Mouse (Mus musculus) forebrain, embryonic 16.5 days (tissue): ENCODE data around the gene St6gal1. TPM values are rescaled to one million over a fixed set of nuclear protein-coding genes. Genes with fewer than 3 reads are reported as not detected.

Experiments used
- ATAC-seq: fragments of 200-750 bp; cut with Nextera tagmentation; 2 replicates; pipeline ENCODE4 v1.8.0; 2017; ENCODE audit warnings: mild to moderate bottlenecking, moderate library complexity
- H3K27ac ChIP-seq: fragments of 300-500 bp; sonication (generic); 2 replicates; pipeline ENCODE4 v1.5.1; 2014; ENCODE audit warnings: low read length, control low read depth
- H3K27me3 ChIP-seq: fragments of 300-500 bp; sonication (generic); replicated peaks from 2 replicates; pipeline ENCODE4 v1.6.1; 2014; ENCODE audit warnings: low read length; ENCODE audit not compliant: control insufficient read depth, insufficient read depth
- H3K36me3 ChIP-seq: fragments of 300-500 bp; sonication (generic); 2 replicates; pipeline ENCODE4 v1.6.1; 2014; ENCODE audit not compliant: control insufficient read depth, insufficient read depth
- H3K4me1 ChIP-seq: fragments of 300-500 bp; sonication (generic); replicated peaks from 2 replicates; pipeline ENCODE4 v1.6.1; 2014; ENCODE audit warnings: low read length; ENCODE audit not compliant: control insufficient read depth, insufficient read depth
- H3K4me2 ChIP-seq: fragments of 300-500 bp; sonication (generic); 2 replicates; pipeline ENCODE4 v1.6.1; 2014; ENCODE audit warnings: mild to moderate bottlenecking, low read length, control low read depth
- H3K4me3 ChIP-seq: fragments of 300-500 bp; sonication (generic); replicated peaks from 2 replicates; pipeline ENCODE4 v1.5.1; 2014; ENCODE audit warnings: mild to moderate bottlenecking, low read length, control low read depth
- H3K9ac ChIP-seq: fragments of 300-500 bp; sonication (generic); replicated peaks from 2 replicates; pipeline ENCODE4 v1.6.1; 2014; ENCODE audit warnings: low read depth, low read length, control low read depth
- H3K9me3 ChIP-seq: fragments of 300-500 bp; sonication (generic); 2 replicates; pipeline ENCODE4 v1.6.1; 2016; ENCODE audit warnings: low read length; ENCODE audit not compliant: control insufficient read depth
- WGBS: fragments of 180-500 bp; shearing (Covaris S2); extraction: QIAGEN DNeasy Blood & Tissue Kit; methylation state at CpG from one replicate; pipeline ENCODE4 v1.1.7; 2014; 5-methylcytosine and 5-hydroxymethylcytosine counted together
- polyA plus RNA-seq: library from polyadenylated mRNA; unstranded; fragments of >200 nt; fragmentation: Nextera tagmentation; extraction: Ambion mirVana; gene quantifications from 2 replicates; pipeline ENCODE4 v1.2.1, GENCODE M21; 2015

Gene St6gal1
- polyA plus RNA-seq, 1 experiment from 2014 or later = 50.4 TPM

- Histone ChIP-seq H3K27me3 (no peaks in the 10 kb centered on the region), H3K4me1 (peaks cover 10% of the 10 kb centered on the region), H3K9me3 (no peaks in the 10 kb centered on the region), H3K4me3 (no peak overlapping the region), H3K27ac (no peak overlapping the region), H3K9ac (no peak overlapping the region), H3K4me2 (no peak overlapping the region), H3K36me3 (peaks cover 21% of the 10 kb centered on the region)
- ATAC-seq = no peak
- WGBS = 71% methylated on average over 6 of the region's 6 CpGs
Observed at GRCm38 (mm10) chr16:23324867-23325650, 100.5 kb downstream of the St6gal1 start.

- H3K4me3 ChIP-seq = no peak overlapping the region
- peaks cover 10% of the 10 kb centered on the region for H3K4me1 ChIP-seq
- H3K9me3 ChIP-seq = no peaks in the 10 kb centered on the region
- WGBS = 92% methylated on average over 6 of the region's 6 CpGs
- no peak for ATAC-seq
- no peaks in the 10 kb centered on the region for H3K27me3 ChIP-seq
- no peak overlapping the region for H3K27ac ChIP-seq
- no peak overlapping the region for H3K9ac ChIP-seq
- H3K36me3 ChIP-seq = peaks cover 11% of the 10 kb centered on the region; the same call in 1 of the 2 replicates
- no peak overlapping the region for H3K4me2 ChIP-seq
Observed at GRCm38 (mm10) chr16:23326664-23327063, 102.1 kb downstream of the St6gal1 start.

DNA sequence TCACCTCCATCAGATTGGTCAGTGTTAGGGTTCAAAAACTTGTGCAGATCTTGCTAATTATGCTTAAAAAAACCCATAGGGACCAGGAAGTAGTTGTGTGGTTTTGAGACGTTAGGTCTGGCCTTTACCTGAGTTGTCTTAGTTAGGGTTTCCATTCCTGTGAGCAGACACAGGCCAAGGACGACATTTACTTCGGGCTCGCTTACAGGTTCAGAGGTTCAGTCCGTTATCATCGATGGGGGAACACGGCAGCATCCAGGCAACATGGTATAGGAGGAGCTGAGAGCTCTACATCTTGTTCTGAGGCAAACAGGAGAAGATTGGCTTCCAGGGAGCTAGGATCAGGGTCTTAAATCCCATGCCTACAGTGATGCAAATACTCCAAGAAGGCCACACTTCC is 102.7 kb downstream of the St6gal1 start:
- Histone ChIP-seq H3K4me3 (no peak overlapping the region), H3K27ac (no peak overlapping the region), H3K9ac (no peak overlapping the region), H3K36me3 (peaks cover 9% of the 10 kb centered on the region; the same call in 1 of the 2 replicates), H3K27me3 (no peaks in the 10 kb centered on the region), H3K4me1 (peaks cover 10% of the 10 kb centered on the region), H3K9me3 (no peaks in the 10 kb centered on the region), H3K4me2 (no peak overlapping the region)
- WGBS = 94% methylated on average over 7 of the region's 7 CpGs
- no peak for ATAC-seq

DNA sequence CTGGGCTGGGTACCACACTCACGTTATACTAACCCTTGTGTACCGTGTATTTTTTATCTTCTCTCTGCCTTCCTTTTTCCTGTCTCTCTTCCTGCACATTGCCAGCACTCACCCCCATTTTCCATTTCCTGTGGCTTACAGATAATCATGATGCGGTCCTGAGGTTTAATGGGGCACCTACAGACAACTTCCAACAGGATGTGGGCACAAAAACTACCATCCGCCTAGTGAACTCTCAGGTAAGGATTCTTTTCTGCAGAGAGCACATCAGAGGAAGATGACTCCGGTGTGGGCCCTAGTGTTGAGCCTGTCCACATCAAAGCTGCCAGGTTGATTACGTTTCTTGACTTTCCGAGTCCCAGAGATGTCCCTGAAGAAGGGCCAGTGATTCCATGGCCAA is 103.7 kb downstream of the St6gal1 start:
- WGBS = 96% methylated on average over 7 of the region's 7 CpGs

GRCm38 (mm10) chr16:23332136-23332535 is 107.6 kb downstream of the St6gal1 start:
- Histone ChIP-seq H3K36me3 (peaks cover 11% of the 10 kb centered on the region), H3K27ac (no peak overlapping the region), H3K4me1 (no peaks in the 10 kb centered on the region), H3K9me3 (no peaks in the 10 kb centered on the region), H3K9ac (no peak overlapping the region), H3K4me3 (no peak overlapping the region), H3K27me3 (no peaks in the 10 kb centered on the region), H3K4me2 (no peak overlapping the region)
- 92% methylated on average over 2 of the region's 2 CpGs for WGBS
- no peak for ATAC-seq

More for the DNA sequence above, 103.7 kb downstream of the St6gal1 start:
- Histone ChIP-seq H3K4me1 (peaks cover 7% of the 10 kb centered on the region), H3K4me2 (no peak overlapping the region), H3K9me3 (no peaks in the 10 kb centered on the region), H3K36me3 (peaks cover 11% of the 10 kb centered on the region; the same call in 1 of the 2 replicates), H3K27me3 (no peaks in the 10 kb centered on the region), H3K9ac (no peak overlapping the region), H3K4me3 (no peak overlapping the region), H3K27ac (no peak overlapping the region)
- no peak for ATAC-seq

DNA sequence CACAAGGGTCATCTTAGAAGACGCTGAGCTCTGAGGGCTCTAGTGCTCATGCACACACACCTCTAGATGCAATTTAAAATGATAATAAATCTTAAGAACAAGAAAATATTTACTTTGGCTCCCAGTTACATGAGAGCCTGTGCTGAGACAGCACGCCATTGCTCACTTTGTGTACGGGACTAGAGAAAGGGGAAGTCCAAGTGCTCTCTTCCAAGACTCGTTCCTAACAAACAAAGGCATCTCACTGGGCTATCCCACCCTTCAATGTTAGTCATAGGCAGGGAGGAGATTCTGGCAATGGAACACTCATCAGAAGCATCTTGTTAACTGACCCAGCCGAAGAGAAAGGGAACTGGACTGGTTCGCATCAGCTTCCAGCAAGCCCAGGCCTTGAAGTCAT is 108.1 kb downstream of the St6gal1 start:
- 89% methylated on average over 6 of the region's 6 CpGs for WGBS
- Histone ChIP-seq H3K4me1 (no peaks in the 10 kb centered on the region), H3K9ac (no peak overlapping the region), H3K4me3 (no peak overlapping the region), H3K36me3 (peaks cover 8% of the 10 kb centered on the region), H3K9me3 (no peaks in the 10 kb centered on the region), H3K4me2 (no peak overlapping the region), H3K27ac (no peak overlapping the region), H3K27me3 (no peaks in the 10 kb centered on the region)
- no peak for ATAC-seq

GRCm38 (mm10) chr16:23333875-23334551 is 109.5 kb downstream of the St6gal1 start:
- 80% methylated on average over 6 of the region's 6 CpGs for WGBS
- peaks cover 5% of the 10 kb centered on the region for H3K36me3 ChIP-seq
- H3K9ac ChIP-seq = no peak overlapping the region
- H3K27me3 ChIP-seq = no peaks in the 10 kb centered on the region
- no peaks in the 10 kb centered on the region for H3K4me1 ChIP-seq
- 0 out of 2 replicates have a peak, but pooled peaks cover 2% of the 10 kb centered on the region for H3K9me3 ChIP-seq
- H3K4me3 ChIP-seq = no peak overlapping the region
- H3K4me2 ChIP-seq = no peak overlapping the region
- ATAC-seq = no peak
- no peak overlapping the region for H3K27ac ChIP-seq

DNA sequence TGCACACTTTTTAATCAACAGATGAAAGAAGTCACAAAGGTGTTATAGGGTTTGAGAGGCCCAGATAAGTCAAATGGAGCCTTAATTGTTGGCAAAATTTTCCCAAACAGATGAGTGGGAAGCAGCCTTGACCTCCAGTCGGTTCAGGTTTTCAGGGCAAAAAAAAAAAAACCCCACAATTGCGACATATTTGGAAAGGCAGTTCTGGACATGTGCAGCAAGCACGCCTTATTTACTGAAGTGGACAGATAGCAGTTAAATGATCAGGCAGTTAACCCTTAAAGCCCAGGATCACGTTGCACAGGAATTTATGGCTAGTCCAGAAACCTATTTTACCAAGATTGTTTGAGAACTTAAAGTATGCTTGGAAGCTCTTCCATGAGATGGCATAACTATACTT is 112.8 kb downstream of the St6gal1 start:
- ATAC-seq = no peak
- no peaks in the 10 kb centered on the region for H3K27me3 ChIP-seq
- 86% methylated on average over 4 of the region's 4 CpGs for WGBS
- no peak overlapping the region for H3K4me2 ChIP-seq
- no peak overlapping the region for H3K9ac ChIP-seq
- 0 out of 2 replicates have a peak, but pooled peaks cover 2% of the 10 kb centered on the region for H3K9me3 ChIP-seq
- H3K4me3 ChIP-seq = no peak overlapping the region
- no peaks in the 10 kb centered on the region for H3K4me1 ChIP-seq
- no peak overlapping the region for H3K27ac ChIP-seq
- H3K36me3 ChIP-seq = peaks cover 9% of the 10 kb centered on the region

GRCm38 (mm10) chr16:23341254-23341653 is 116.7 kb downstream of the St6gal1 start:
- H3K4me2 ChIP-seq = no peak overlapping the region
- H3K9ac ChIP-seq = no peak overlapping the region
- H3K36me3 ChIP-seq = peaks cover 7% of the 10 kb centered on the region
- ATAC-seq = no peak
- WGBS = 92% methylated on average over 2 of the region's 2 CpGs
- H3K4me3 ChIP-seq = no peak overlapping the region
- no peaks in the 10 kb centered on the region for H3K27me3 ChIP-seq
- H3K27ac ChIP-seq = no peak overlapping the region
- H3K4me1 ChIP-seq = no peaks in the 10 kb centered on the region
- H3K9me3 ChIP-seq = 0 out of 2 replicates have a peak, but pooled peaks cover 2% of the 10 kb centered on the region
